Mouse (Mus musculus): ENCODE results near the gene Marcksl1. TPM values are rescaled to one million over a fixed set of nuclear protein-coding genes. Genes with fewer than 3 reads are reported as not detected.
"Not testable (repeated sequence)": the region's sequence is repeated elsewhere in the genome, so short reads cannot be mapped to it uniquely, and the experiment has no call there.

Marcksl1 gene
- polyA plus RNA-seq, 1 experiment from 2014 or later: 142 TPM

DNA sequence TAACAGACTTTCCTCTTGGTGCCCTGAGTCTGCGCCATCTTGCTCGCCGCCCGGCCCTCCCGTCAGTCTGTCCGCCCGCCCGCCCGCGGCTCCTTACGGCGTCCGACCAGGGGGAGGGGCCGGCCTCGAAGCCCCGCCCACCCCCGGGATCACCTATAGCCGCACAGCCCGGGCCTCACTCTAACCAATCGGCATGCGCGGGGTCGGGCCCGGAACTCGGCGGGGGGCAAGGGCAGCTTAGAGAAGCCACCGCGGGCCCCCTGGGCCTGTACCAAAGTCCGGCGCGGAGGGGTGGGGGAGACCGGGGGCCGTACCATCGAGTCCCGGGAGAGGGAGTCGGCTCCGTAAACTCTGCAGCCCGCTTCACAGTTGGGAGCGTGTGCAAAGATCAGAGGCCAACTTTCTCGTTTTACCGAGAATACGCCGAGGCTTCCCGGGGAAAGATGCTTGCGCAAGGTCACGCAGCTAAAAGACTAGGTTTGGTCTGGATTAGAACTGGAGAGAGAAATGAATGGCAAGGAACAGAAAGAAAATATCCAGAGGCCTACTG, 29.3 kb downstream of the Marcksl1 start, which contains the start of gene Hdac1:
Hdac1 (minus strand) TSS at position 122 of the 550 bp plus-strand sequence.
- H3K4me3 ChIP-seq (ENCODE audit: low read depth, low read length): peak within 1 kb of the TSS; percentile 76
- no peaks in the 10 kb centered on the region for H3K27me3 ChIP-seq (replicated peaks; ENCODE audit: control insufficient read depth, insufficient read depth, low read length)
- TF ChIP-seq CTCF (IDR thresholded peaks at IDR 0.05; ENCODE audit: low read depth): peak; percentile 51
- peak within 1 kb of the TSS; percentile 62 for H3K9ac ChIP-seq (ENCODE audit: low read depth, low read length)
- no peaks in the 10 kb centered on the region for H3K4me1 ChIP-seq (replicated peaks; ENCODE audit: control insufficient read depth, insufficient read depth, low read length)
- no peaks in the 10 kb centered on the region; the same call in 1 of the 2 replicates for H3K36me3 ChIP-seq (ENCODE audit: control insufficient read depth, insufficient read depth)
- ATAC-seq: peak; percentile 100
- H3K27ac ChIP-seq (ENCODE audit: low read depth, low read length): peak within 1 kb of the TSS; percentile 79
- under 1% methylated on average over 46 of the region's 46 CpGs for whole genome bisulfite sequencing
- H3K9me3 ChIP-seq (ENCODE audit: control insufficient read depth): no peaks in the 10 kb centered on the region
- H3K4me2 ChIP-seq (replicated peaks; ENCODE audit: low read depth): peak within 1 kb of the TSS; percentile 78

DNA sequence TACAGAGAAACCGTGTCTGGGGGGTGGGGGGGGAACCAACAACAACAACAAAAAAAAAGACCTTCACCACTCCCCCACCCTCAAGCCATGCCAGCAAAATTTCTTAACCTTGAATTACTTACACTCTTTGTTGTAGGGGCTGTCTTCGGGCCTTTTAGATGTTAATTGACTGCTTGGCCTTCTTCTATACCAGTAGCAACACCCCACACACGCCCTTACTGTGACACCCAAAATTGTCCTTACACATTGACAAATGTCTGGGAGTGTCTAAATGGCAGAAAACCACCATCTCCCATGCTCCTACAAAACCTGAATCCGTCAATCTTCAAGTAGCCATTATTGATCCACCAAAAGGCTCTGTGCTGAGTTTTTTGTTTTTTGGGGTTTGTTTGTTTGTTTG, 30.7 kb downstream of the Marcksl1 start:
- no peak overlapping the region for H3K4me3 ChIP-seq (ENCODE audit: low read depth, low read length)
- no peaks in the 10 kb centered on the region for H3K4me1 ChIP-seq (replicated peaks; ENCODE audit: control insufficient read depth, insufficient read depth, low read length)
- no peak for TF ChIP-seq CTCF (IDR thresholded peaks at IDR 0.05; ENCODE audit: low read depth)
- no peak overlapping the region for H3K9ac ChIP-seq (ENCODE audit: low read depth, low read length)
- no peak for ATAC-seq
- WGBS: 84% methylated on average over 4 of the region's 4 CpGs
- no peaks in the 10 kb centered on the region for H3K9me3 ChIP-seq (ENCODE audit: control insufficient read depth)
- no peaks in the 10 kb centered on the region for H3K27me3 ChIP-seq (replicated peaks; ENCODE audit: control insufficient read depth, insufficient read depth, low read length)
- no peak overlapping the region for H3K4me2 ChIP-seq (replicated peaks; ENCODE audit: low read depth)
- no peaks in the 10 kb centered on the region for H3K36me3 ChIP-seq (ENCODE audit: control insufficient read depth, insufficient read depth)
- no peak overlapping the region for H3K27ac ChIP-seq (ENCODE audit: low read depth, low read length)

GRCm38 (mm10) chr4:129547631-129548030, 34.2 kb downstream of the Marcksl1 start:
- H3K9ac ChIP-seq (ENCODE audit: low read depth, low read length); H3K9me3 ChIP-seq (ENCODE audit: control insufficient read depth); H3K27me3 ChIP-seq (replicated peaks; ENCODE audit: control insufficient read depth, insufficient read depth, low read length); H3K4me1 ChIP-seq (replicated peaks; ENCODE audit: control insufficient read depth, insufficient read depth, low read length); H3K27ac ChIP-seq (ENCODE audit: low read depth, low read length); H3K36me3 ChIP-seq (ENCODE audit: control insufficient read depth, insufficient read depth); H3K4me2 ChIP-seq (replicated peaks; ENCODE audit: low read depth); ATAC-seq; H3K4me3 ChIP-seq (ENCODE audit: low read depth, low read length): not testable (repeated sequence)
- 77% methylated on average over 4 of the region's 4 CpGs for WGBS

DNA sequence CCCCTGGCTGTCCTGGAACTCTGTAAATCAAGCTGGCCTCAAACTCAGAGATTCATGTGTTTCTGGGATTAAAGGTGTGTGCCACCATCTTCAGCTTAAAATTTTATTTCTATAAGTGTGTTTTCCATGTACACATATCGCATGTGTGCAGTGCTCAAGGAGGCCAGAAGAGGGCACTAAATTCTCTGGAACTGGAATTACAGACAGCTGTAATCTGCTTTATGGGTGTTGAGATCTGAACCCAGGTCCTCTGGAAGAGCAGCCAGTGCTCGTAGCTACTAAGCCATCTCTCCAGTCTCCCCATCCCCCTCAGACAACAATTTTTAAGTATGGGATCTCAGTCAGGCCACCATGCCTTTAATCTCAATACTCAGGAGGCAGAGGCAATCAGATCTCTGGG, 35.9 kb downstream of the Marcksl1 start:
- Histone ChIP-seq H3K4me3 (ENCODE audit: low read depth, low read length) (no peak overlapping the region), H3K4me2 (replicated peaks; ENCODE audit: low read depth) (no peak overlapping the region)
- TF ChIP-seq CTCF (IDR thresholded peaks at IDR 0.05; ENCODE audit: low read depth): peak; percentile 63

GRCm38 (mm10) chr4:129550295-129550694, 36.9 kb downstream of the Marcksl1 start:
- no peak overlapping the region for H3K4me3 ChIP-seq (ENCODE audit: low read depth, low read length)
- WGBS: 74% methylated on average over 1 of the region's 1 CpGs
- ATAC-seq: no peak
- H3K27me3 ChIP-seq (replicated peaks; ENCODE audit: control insufficient read depth, insufficient read depth, low read length): no peaks in the 10 kb centered on the region
- no peaks in the 10 kb centered on the region for H3K36me3 ChIP-seq (ENCODE audit: control insufficient read depth, insufficient read depth)
- no peak overlapping the region for H3K9ac ChIP-seq (ENCODE audit: low read depth, low read length)
- TF ChIP-seq CTCF (IDR thresholded peaks at IDR 0.05; ENCODE audit: low read depth): no peak
- H3K4me1 ChIP-seq (replicated peaks; ENCODE audit: control insufficient read depth, insufficient read depth, low read length): no peaks in the 10 kb centered on the region
- H3K4me2 ChIP-seq (replicated peaks; ENCODE audit: low read depth): no peak overlapping the region
- no peaks in the 10 kb centered on the region for H3K9me3 ChIP-seq (ENCODE audit: control insufficient read depth)
- H3K27ac ChIP-seq (ENCODE audit: low read depth, low read length): no peak overlapping the region

More for the DNA sequence above, 35.9 kb downstream of the Marcksl1 start:
- H3K9me3 ChIP-seq (ENCODE audit: control insufficient read depth): no peaks in the 10 kb centered on the region
- H3K27ac ChIP-seq (ENCODE audit: low read depth, low read length): no peak overlapping the region
- H3K9ac ChIP-seq (ENCODE audit: low read depth, low read length): no peak overlapping the region
- 93% methylated on average over 2 of the region's 2 CpGs for WGBS
- no peaks in the 10 kb centered on the region for H3K27me3 ChIP-seq (replicated peaks; ENCODE audit: control insufficient read depth, insufficient read depth, low read length)
- no peaks in the 10 kb centered on the region for H3K4me1 ChIP-seq (replicated peaks; ENCODE audit: control insufficient read depth, insufficient read depth, low read length)
- H3K36me3 ChIP-seq (ENCODE audit: control insufficient read depth, insufficient read depth): no peaks in the 10 kb centered on the region
- no peak for ATAC-seq

DNA sequence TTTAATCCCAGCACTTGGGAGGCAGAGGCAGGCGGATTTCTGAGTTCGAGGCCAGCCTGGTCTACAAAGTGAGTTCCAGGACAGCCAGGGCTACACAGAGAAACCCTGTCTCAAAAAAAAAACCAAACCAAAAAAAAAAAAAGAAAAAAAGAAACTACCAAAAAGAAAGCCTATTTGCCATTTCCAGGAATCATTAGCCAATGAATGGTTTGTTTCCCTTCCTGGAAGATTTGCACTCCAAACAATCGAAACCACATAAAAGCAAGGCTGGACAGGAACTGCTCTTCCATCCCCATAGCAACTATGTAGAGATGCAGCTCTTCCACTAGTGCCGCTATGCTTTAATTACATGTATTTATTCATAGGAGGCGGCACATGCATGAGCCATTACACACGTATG, 41.1 kb downstream of the Marcksl1 start:
- H3K27me3 ChIP-seq (replicated peaks; ENCODE audit: control insufficient read depth, insufficient read depth, low read length); ATAC-seq; H3K4me3 ChIP-seq (ENCODE audit: low read depth, low read length); H3K4me1 ChIP-seq (replicated peaks; ENCODE audit: control insufficient read depth, insufficient read depth, low read length); H3K36me3 ChIP-seq (ENCODE audit: control insufficient read depth, insufficient read depth); H3K9ac ChIP-seq (ENCODE audit: low read depth, low read length); H3K4me2 ChIP-seq (replicated peaks; ENCODE audit: low read depth); H3K9me3 ChIP-seq (ENCODE audit: control insufficient read depth); H3K27ac ChIP-seq (ENCODE audit: low read depth, low read length): not testable (repeated sequence)
- 81% methylated on average over 4 of the region's 6 CpGs for WGBS
